Mouse (Mus musculus): ENCODE data around the gene Arsb. TPM values are rescaled to one million over a fixed set of nuclear protein-coding genes. Genes with fewer than 3 reads are reported as not detected.
"Not testable (repeated sequence)": the region's sequence is repeated elsewhere in the genome, so short reads cannot be mapped to it uniquely, and the experiment has no call there.

The Arsb gene
- total RNA-seq, 2 experiments from 2014 or later = 80.1 to 80.7 TPM

DNA sequence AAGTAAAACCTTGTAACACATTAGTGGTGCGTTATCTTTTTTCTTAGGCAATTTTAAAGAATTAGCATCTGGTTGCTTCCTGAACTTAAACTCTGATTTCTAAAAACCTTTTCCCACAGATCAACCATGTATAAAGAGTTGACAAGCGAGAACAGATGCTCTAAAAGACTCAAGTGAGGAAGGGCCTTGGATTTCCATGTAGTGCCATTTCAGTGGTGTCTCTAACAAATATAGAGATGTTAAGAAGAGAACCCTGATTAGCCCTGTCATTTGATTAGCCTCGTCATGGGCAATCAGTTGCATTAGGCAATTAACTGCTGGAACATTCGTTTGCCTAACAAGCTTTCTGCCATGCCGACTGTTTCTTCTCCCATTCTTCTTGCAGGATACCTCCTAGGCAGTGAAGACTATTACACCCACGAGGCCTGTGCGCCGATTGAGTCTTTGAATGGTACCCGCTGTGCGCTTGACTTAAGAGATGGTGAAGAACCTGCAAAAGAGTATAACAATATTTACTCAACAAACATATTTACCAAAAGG, 22.3 kb downstream of the Arsb start:
- intact Hi-C loops (cut with DNase I) = loop anchor here (1.0 to 10.0 kb wide), 3 partner anchors 352 to 541 kb away; no protein-coding TSS in a partner anchor

DNA sequence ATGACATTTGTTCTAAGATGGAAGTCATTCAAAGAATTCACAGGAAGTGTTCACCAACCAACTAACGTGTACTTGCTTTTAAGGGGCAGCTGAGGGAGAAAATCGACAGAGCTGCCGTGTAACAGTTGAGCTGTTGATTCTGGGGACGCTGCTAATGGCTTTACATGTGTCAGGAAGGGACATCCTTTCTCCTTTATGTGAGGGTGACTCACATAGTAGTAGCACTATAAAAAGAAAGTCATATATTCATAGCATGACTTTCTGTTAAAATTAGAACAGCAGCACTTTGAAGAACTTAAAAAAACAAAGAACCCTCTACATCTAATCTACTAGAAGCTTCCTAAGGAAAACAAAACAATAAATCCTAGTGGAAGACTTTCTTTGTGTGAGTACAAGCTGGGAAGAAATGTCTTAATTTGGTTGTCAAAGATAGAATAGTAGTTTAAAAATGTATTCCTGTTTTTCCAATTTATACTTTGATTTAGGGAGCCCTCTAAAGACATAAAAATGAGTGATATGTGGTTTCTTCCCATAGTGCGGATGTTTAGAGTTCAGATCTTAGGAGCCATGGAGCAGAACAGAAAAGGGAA, 25.7 kb downstream of the Arsb start:
- intact Hi-C loops (cut with DNase I) = loop anchor here (10.0 kb wide), 1 partner anchor 538 kb away; no protein-coding TSS in a partner anchor
- H3K4me3 ChIP-seq = no peak overlapping the region
- DNase-seq (ENCODE audit: extremely low spot score in 1 of 2, low spot score in 2 of 2) = no peak
- no peak for TF ChIP-seq CTCF (IDR thresholded peaks at IDR 0.05)
- no peak overlapping the region for H3K27ac ChIP-seq

More for the DNA sequence above, 22.3 kb downstream of the Arsb start:
- Histone ChIP-seq H3K27ac (no peak overlapping the region), H3K4me3 (no peak overlapping the region)
- no peak for TF ChIP-seq CTCF (IDR thresholded peaks at IDR 0.05)
- DNase-seq (ENCODE audit: extremely low spot score in 1 of 2, low spot score in 2 of 2) = no peak

DNA sequence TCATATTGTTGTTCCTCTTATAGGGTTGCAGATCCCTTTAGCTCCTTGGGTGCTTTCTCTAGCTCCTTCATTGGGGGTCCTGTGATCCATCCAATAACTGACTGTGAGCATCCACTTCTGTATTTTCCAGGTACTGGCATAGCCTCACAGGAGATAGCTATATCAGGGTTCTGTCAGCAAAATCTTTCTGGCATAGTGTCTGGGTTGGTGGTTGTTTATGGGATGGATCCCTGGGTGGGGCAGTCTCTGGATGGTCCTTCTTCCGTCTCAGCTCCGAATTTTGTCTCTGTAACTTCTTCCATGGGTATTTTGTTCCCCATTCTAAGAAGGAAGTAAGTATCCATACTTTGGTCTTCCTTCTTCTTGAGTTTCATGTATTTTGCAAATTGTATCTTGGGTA, 38.9 kb downstream of the Arsb start:
- H3K27ac ChIP-seq; DNase-seq (ENCODE audit: extremely low spot score in 1 of 2, low spot score in 2 of 2); H3K4me3 ChIP-seq; intact Hi-C loops (cut with DNase I): not testable (repeated sequence)

DNA sequence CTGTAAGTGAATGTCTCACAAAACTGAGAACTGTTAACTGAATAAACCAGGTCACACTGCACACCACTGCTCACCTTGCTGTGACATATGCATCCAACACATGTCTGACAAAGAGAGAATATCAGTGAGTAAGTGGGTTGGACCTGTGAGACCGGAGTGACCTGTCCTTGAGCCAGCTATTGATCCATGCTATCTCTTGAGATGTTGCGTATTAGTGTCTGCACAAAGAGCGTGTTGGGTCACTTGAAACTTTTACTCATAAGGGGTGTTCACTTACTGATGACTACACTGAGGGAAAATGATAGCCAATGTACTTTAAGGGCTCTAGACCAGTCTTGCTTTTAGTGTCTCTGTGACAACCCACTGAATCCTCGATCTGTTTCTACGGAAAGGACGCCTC, 42.7 kb downstream of the Arsb start:
- no peak for DNase-seq (ENCODE audit: extremely low spot score in 1 of 2, low spot score in 2 of 2)
- no peak overlapping the region for H3K27ac ChIP-seq
- intact Hi-C loops (cut with DNase I) = no loop called here
- no peak overlapping the region for H3K4me3 ChIP-seq
- no peak for TF ChIP-seq CTCF (IDR thresholded peaks at IDR 0.05)

DNA sequence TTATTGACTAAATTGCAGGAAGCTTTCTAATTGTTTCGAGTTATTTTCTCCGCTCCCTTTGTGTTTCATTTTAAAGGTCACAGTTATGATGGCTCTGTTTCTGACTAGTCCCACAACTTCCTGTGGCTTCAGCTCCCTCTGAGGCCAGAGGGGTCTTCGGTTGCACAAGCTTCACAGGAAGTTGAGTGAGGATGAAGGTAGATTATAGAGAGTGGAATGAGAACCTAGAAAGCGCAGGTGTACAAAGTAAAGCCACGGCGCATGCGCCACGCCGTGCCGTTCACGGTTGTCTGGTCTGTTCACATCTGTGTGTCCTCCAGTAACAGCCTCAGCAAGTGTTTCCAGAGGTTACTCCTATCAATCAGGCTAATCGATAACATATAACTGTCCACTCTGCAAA, 43.2 kb downstream of the Arsb start:
- Histone ChIP-seq H3K4me3 (no peak overlapping the region), H3K27ac (no peak overlapping the region)
- TF ChIP-seq CTCF (IDR thresholded peaks at IDR 0.05) = no peak
- intact Hi-C loops (cut with DNase I) = no loop called here
- no peak for DNase-seq (ENCODE audit: extremely low spot score in 1 of 2, low spot score in 2 of 2)

DNA sequence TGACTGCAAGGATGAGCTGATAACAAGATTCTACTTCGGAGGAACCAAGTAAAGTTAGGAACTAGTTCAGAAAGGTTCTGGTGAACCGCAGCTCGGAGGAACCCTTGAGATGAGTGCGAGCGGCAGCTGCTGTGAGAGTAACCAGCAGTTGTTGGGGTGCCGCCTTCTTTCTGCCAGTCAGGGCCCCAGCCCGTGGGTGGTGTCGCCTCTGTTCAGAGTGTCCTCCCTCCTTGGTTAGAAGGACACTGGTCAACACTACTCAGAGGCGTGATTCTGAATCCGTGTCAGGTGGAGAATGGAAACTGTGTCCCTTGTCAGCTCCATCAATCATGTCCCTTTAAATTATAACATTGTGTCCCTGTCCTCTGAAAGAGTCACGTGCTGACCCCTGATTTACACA, 43.7 kb downstream of the Arsb start:
- intact Hi-C loops (cut with DNase I) = no loop called here
- TF ChIP-seq CTCF (IDR thresholded peaks at IDR 0.05) = no peak
- H3K4me3 ChIP-seq = no peak overlapping the region
- no peak overlapping the region for H3K27ac ChIP-seq
- no peak for DNase-seq (ENCODE audit: extremely low spot score in 1 of 2, low spot score in 2 of 2)

DNA sequence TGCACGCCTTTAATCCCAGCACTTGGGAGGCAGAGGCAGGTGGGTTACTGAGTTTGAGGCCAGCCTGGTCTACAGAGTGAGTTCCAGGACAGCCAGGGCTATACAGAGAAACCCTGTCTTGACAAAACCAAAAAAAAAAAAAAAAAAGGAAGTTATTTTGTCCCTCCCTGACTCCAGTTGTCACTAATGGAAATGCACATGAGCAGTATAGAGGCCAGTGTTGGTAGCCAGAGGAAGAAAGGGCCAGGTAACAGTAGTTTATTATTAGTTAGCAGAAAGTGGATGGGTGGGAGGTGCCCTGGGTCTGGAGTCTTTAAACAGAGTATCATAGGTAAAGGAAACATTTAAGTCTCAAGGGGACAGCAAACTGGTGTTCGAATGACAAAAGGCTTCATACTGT, 44.7 kb downstream of the Arsb start:
- TF ChIP-seq CTCF (IDR thresholded peaks at IDR 0.05) = no peak
- no peak for DNase-seq (ENCODE audit: extremely low spot score in 1 of 2, low spot score in 2 of 2)
- no peak overlapping the region for H3K27ac ChIP-seq
- H3K4me3 ChIP-seq = no peak overlapping the region
- intact Hi-C loops (cut with DNase I) = no loop called here

DNA sequence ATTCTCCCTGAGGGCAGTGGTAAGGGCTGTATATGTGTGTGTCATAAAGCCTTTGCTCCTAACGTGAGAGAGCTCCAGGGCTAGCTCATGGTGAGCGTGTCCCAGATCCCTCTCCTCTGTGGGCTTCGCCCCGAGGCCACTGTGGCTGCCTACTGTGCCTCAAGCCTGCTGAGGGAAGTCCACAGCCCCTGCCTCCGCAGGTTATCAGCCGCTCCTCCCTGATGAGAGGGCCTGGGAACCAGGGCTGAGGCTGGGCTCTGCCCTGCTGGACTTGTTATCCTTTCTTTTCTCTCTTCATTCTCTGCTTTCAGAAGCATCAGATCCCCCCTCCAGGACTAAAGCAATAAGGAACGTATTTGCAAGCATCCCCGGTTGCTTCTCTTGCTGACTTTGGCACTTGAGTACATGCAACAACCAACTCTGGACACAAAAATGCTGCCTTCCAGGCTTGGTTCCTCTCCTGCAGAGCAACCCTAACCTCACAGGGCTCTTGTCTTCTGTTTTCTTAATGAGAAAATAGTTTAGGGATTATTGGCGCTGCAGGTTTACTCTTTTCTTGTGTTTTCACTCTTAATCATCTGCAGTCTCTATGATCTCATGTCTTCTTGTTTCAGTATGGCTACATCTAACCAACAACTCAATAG, 45.4 kb downstream of the Arsb start:
- DNase-seq (ENCODE audit: extremely low spot score in 1 of 2, low spot score in 2 of 2) = no peak
- TF ChIP-seq CTCF (IDR thresholded peaks at IDR 0.05) = no peak
- Histone ChIP-seq H3K4me3 (no peak overlapping the region), H3K27ac (no peak overlapping the region)
- intact Hi-C loops (cut with DNase I) = no loop called here

DNA sequence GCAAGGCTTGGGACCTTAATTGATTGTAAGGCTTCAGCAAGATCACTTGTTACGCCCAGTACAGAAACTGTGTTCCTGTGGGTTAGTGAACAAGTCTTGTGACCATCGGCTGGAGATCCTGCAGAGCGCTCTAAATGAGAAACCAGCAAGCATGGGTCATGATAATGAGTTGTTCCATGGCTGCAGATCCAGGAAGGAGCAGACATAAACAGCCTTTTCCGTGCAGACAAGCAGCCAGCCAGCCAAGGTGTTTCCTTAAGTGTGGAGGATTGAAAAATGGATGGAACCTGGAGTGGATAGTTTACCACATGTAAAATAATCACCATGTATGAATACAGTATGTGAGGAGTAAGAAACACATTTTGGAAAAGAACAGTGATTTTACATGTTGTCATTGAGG, 48.7 kb downstream of the Arsb start:
- no peak overlapping the region for H3K27ac ChIP-seq
- intact Hi-C loops (cut with DNase I) = no loop called here
- DNase-seq (ENCODE audit: extremely low spot score in 1 of 2, low spot score in 2 of 2) = no peak
- H3K4me3 ChIP-seq = no peak overlapping the region
- no peak for TF ChIP-seq CTCF (IDR thresholded peaks at IDR 0.05)

DNA sequence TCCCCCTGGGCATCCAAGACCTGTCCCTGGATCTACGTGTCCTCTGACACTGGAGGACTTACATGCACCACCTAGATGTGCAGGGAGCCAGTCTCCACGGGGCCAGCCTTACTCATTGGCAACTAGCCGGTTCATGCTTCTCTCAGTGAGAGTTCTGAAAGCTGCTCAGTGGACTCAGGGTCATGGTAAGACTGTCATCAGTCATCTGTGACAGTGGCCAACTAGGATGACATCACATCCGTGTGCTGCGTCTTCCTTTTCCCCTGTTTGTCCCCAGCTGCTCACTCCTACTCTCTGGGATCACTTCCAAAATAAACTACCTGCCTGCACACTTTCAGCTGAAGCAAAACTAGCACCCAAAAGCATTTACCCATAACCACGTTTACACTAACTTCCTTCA, 50.6 kb downstream of the Arsb start:
- intact Hi-C loops (cut with DNase I) = no loop called here
- no peak for TF ChIP-seq CTCF (IDR thresholded peaks at IDR 0.05)
- no peak for DNase-seq (ENCODE audit: extremely low spot score in 1 of 2, low spot score in 2 of 2)
- Histone ChIP-seq H3K27ac (no peak overlapping the region), H3K4me3 (no peak overlapping the region)

DNA sequence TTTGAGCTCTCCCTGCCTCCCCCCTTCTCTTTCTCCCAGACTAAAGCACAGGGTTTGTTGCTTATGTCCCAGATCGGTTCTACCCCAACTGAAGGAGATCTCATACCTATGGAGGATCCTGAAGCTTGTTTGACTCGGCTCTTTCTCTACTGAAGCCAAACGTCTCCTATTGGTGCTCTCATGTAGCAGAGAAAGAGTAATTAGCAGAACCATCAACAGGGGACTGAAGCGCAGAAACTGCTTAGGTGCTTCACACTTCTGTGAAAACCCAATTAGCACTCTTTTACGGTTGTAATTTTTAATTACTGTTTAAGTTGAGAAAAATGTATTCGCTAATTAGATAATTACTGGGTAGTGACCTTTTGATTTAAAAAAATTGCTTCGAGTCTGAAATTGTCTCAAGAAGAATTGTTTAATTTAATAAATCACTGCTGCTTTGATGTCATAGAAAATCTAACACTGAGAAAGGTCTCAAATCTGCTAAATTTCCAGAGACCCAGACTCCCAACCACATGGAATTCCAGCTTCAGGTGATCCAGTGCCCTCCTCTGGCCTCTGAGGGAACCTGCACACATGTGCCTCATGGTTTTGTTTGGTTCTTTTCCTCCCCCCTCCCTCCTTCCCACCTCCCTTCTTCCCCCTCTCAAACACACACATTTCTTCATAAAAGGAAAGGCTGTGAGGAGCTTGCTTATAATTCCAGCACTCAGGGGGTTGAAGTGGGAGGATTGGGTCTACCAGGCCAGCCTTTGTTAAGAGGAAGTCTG, 54.5 kb downstream of the Arsb start:
- DNase-seq (ENCODE audit: extremely low spot score in 1 of 2, low spot score in 2 of 2) = no peak
- Histone ChIP-seq H3K4me3 (no peak overlapping the region), H3K27ac (no peak overlapping the region)
- intact Hi-C loops (cut with DNase I) = loop anchor here (5.0 kb wide), 1 partner anchor 321 kb away; no protein-coding TSS in a partner anchor
- TF ChIP-seq CTCF (IDR thresholded peaks at IDR 0.05) = peak; percentile 6

DNA sequence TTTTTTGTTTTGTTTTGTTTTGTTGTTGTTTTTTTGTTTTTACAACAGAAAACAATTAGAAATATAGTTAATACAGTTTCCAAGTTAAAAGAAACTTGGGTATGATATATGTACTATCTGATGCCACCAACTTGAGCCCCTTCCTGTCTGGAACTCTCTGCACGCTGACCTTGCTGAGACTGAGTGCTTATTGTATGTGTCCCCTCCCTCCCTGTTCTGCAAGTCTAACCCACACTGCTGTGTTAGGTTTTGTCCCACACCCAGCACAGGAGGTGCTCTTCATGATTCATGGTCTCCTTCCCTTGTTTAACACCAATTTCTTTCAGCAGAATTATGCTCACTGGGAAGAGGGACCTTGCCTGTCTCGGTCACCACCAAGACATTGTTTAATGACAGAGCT, 56.3 kb downstream of the Arsb start:
- no peak for TF ChIP-seq CTCF (IDR thresholded peaks at IDR 0.05)
- Histone ChIP-seq H3K4me3 (no peak overlapping the region), H3K27ac (no peak overlapping the region)
- DNase-seq (ENCODE audit: extremely low spot score in 1 of 2, low spot score in 2 of 2) = no peak
- intact Hi-C loops (cut with DNase I) = loop anchor here (5.0 kb wide), 1 partner anchor 320 kb away; no protein-coding TSS in a partner anchor

Measured in left cerebral cortex, adult 2 months (tissue).